Mouse (Mus musculus) forebrain, embryonic 10.5 days (tissue): ENCODE data around the gene Ttc9c. TPM values are rescaled to one million over a fixed set of nuclear protein-coding genes. Genes with fewer than 3 reads are reported as not detected.
"Not testable (repeated sequence)": the region's sequence is repeated elsewhere in the genome, so short reads cannot be mapped to it uniquely, and the experiment has no call there.

ENCODE experiments used
- DNase-seq: peaks from one replicate; pipeline ENCODE4 v3.0.0-alpha.2; 2017; ENCODE audit warnings: low spot score; ENCODE audit errors: extremely low spot score
- H3K27ac ChIP-seq: fragments of 300-500 bp; sonication (generic); 2 replicates; pipeline ENCODE4 v1.5.1; 2016; ENCODE audit warnings: mild to moderate bottlenecking
- H3K27me3 ChIP-seq: fragments of 300-500 bp; sonication (generic); 2 replicates; pipeline ENCODE4 v1.6.1; 2016; ENCODE audit warnings: mild to moderate bottlenecking; ENCODE audit not compliant: poor library complexity, severe bottlenecking
- H3K36me3 ChIP-seq: fragments of 300-500 bp; sonication (generic); replicated peaks from 2 replicates; pipeline ENCODE4 v1.6.1; 2016; ENCODE audit warnings: mild to moderate bottlenecking, moderate library complexity
- H3K4me1 ChIP-seq: fragments of 300-500 bp; sonication (generic); 2 replicates; pipeline ENCODE4 v1.6.1; 2016
- H3K4me3 ChIP-seq: fragments of 300-500 bp; sonication (generic); 2 replicates; pipeline ENCODE4 v1.5.1; 2016; ENCODE audit warnings: mild to moderate bottlenecking, moderate library complexity
- H3K9me3 ChIP-seq: fragments of 300-500 bp; sonication (generic); 2 replicates; pipeline ENCODE4 v1.6.1; 2016; ENCODE audit warnings: mild to moderate bottlenecking, moderate library complexity
- WGBS: fragments of 180-500 bp; shearing (Covaris S2); methylation state at CpG from one replicate; pipeline ENCODE4 v1.1.7; 2016; 5-methylcytosine and 5-hydroxymethylcytosine counted together
- polyA plus RNA-seq: library from polyadenylated mRNA; unstranded; fragments of >200 nt; fragmentation: Nextera tagmentation; extraction: Ambion mirVana; gene quantifications from 2 replicates; pipeline ENCODE4 v1.2.1, GENCODE M21; 2016

Ttc9c gene
- polyA plus RNA-seq, 1 experiment from 2014 or later = 85.5 TPM

DNA sequence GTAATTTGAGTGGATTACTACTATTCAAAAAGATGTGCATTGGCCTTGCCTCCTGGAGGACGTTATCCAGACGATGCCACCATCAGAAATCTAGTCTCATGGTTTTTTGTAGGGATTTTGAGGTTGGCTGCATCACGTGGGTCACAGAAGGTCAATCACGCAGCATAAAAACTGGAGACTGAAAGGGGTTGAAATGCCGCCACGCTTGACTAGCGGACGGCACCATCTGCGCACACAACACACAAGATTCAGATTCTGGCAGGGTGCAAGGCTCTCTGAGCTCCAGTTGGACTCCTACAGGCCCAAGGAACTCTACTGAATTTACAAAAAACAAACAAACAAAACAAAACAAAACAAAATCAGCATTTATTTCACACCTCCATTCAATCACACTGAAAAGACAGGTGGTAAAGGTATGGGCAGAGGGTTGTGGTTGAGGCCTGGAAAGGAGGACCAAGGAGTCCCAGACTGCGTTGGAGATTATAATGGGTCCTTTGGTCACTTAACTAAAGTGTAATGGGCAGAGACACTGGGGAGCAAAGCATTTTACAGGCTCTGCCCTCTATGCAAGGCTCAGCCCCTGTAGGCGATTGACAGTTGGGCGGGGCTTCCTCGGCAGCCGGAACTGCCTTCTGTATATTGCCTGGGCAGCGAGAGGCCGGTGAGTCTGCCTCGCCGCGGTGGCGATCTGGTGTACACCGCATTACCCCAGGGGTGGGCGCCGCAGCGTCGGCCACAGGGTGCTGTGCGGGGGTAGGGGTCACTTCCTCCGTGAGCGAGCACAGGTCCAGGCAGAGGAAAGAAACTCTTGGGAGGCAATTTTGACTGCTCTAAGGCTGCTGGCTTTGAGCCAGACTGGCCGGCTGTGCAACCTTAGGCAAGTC lies 21.0 kb upstream of the Ttc9c start:
- DNase-seq = peak; percentile 54
- H3K4me3 ChIP-seq = peak overlapping the region; percentile 61
- WGBS = 19% methylated on average over 29 of the region's 29 CpGs
- no peaks in the 10 kb centered on the region for H3K27me3 ChIP-seq
- H3K4me1 ChIP-seq = peaks cover 46% of the 10 kb centered on the region
- peak overlapping the region; percentile 97 for H3K27ac ChIP-seq
- no peaks in the 10 kb centered on the region for H3K9me3 ChIP-seq
- peaks cover 42% of the 10 kb centered on the region for H3K36me3 ChIP-seq

DNA sequence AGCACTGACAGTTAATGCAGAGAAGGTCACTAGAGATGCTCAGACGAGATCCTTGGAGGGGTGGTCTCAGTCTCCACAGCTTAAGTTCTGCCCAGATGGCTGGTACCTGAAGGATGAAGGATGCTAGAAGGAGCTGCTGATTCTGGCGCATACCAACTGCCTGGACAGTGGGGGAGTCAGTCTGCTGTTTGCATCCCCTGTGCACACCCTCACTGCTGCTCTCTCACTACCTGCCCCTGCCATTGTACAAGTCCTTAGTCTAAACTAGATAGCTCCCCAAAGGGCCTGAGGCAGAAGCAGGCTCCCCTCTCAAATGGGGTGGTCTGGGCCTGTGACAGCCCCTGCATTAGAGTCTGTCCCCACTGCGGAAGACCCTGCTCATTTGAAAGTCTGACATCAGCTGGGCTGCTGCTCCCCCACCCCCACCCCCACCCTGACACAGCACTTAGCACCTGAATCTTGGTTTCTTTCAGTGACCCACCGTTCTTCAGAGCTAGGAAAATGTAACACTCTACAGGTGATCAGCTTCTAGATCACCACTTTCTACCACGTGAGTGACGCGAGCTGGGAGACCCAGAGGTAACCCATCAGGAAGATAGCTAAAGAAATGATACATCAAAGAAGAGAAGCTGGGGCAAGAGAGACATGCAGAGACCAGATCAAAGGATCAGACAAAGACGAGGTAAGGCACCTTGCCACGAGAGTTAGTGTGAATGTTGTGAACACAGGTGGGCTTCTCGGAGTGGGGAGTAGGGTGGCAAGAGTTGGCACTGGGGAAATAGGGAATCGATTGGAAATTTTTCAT lies 20.2 kb upstream of the Ttc9c start, which contains the start of gene Gng3:
Gene Gng3, minus strand, starts transcription at position 92 of the 805 bp plus-strand sequence.
- Histone ChIP-seq H3K4me3 (peak within 1 kb of the TSS; percentile 61), H3K36me3 (peaks cover 50% of the 10 kb centered on the region), H3K4me1 (peaks cover 46% of the 10 kb centered on the region), H3K9me3 (no peaks in the 10 kb centered on the region), H3K27me3 (no peaks in the 10 kb centered on the region), H3K27ac (peak within 1 kb of the TSS; percentile 97)
- peak; percentile 52 for DNase-seq
- WGBS = 37% methylated on average over 11 of the region's 11 CpGs

DNA sequence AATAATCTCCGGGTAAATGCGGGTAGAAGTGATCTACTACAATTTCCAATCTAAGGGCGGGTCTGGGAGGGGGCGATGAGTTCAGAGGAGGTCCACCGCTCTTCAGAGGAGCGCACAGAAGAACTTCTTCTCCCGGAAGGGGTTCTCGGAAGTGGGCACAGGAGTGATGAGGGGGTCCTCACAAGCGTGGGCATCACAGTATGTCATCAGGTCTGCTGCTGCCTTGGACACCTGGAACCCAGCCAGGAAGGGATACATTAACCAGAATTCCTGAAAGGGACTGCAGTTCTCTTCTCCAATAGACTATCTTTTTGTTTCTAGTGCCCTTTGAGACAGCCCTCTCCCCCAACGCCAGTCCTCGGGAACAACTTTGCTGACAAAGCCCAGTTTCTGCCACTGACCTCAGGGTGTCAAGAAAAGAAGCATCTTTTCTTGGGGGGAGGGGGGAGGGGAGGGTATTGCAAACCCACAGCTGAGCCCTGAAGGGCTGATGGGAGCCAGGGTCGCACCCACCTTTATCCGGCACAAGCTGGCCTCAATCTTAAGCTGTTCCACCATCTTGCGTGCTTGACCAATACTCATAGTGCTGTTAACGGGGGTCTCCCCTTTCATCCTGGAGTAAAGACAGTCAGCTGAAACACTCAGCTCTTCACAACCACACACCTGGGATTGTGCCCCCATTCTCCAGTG lies 19.1 kb upstream of the Ttc9c start:
- Histone ChIP-seq H3K36me3 (peaks cover 57% of the 10 kb centered on the region), H3K4me3 (peak overlapping the region; percentile 61), H3K27ac (peak overlapping the region; percentile 97), H3K4me1 (peaks cover 46% of the 10 kb centered on the region), H3K9me3 (no peaks in the 10 kb centered on the region), H3K27me3 (no peaks in the 10 kb centered on the region)
- DNase-seq = no peak
- WGBS = 23% methylated on average over 15 of the region's 15 CpGs

DNA sequence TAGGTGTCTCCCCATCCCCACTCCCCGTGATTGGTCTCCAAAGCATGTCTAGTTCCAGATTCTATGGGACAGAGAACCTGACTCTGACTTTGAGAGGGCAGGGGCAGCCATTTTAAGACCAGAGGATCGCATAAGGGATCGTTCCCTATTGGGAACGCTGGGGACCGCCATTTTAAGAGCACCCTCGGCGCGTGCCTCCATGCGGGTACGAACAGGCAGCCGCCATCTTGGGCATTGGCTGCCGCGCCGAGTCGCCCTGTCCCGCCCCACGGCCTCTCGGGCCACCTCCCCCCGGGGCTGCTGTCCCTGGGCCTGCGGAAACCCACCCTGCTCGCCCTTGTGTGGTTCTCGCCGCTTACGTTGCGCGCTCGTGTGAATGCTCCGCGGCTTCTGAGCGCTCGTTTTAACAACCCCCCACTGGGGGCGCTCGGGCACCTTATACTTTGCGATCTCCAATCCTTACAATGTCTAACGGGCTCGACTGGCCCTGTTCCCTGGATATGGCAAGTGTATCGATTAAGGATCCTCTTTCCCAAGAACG lies 18.2 kb upstream of the Ttc9c start, which contains the start of gene Bscl2:
Gene Bscl2, plus strand, starts transcription at position 217 of the 541 bp plus-strand sequence.
- peaks cover 59% of the 10 kb centered on the region for H3K36me3 ChIP-seq
- WGBS = 1% methylated on average over 38 of the region's 38 CpGs

DNA sequence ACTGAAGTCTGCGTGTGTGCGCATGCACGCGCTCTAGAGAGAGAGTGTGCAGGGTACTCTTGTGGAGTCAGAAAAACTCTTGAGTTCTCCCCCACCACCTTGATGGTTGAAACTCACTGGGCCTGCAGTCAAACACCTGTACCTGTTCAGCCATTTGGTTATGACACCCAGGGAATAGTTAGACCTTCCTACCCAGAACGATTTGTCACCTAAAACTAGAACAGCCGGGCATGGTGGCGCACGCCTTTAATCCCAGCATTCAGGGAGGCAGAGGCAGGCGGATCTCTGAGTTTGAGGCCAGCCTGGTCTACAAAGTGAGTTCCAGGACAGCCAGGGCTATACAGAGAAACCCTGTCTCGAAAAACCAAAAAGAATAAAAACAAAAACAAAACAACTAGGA lies 17.2 kb upstream of the Ttc9c start:
- not testable (repeated sequence) for H3K4me3 ChIP-seq, H3K9me3 ChIP-seq, DNase-seq, H3K27me3 ChIP-seq
- WGBS = 98% methylated on average over 10 of the region's 10 CpGs
- Histone ChIP-seq H3K36me3 (peaks cover 61% of the 10 kb centered on the region), H3K4me1 (peaks cover 45% of the 10 kb centered on the region), H3K27ac (peak overlapping the region; percentile 97; the same call in 1 of the 2 replicates)

More for the DNA sequence above, 18.2 kb upstream of the Ttc9c start, which contains the start of gene Bscl2:
- no peaks in the 10 kb centered on the region for H3K9me3 ChIP-seq
- H3K27me3 ChIP-seq = no peaks in the 10 kb centered on the region
- H3K27ac ChIP-seq = peak within 1 kb of the TSS; percentile 97
- H3K4me1 ChIP-seq = peaks cover 46% of the 10 kb centered on the region
- peak; percentile 84 for DNase-seq
- H3K4me3 ChIP-seq = peak within 1 kb of the TSS; percentile 61

DNA sequence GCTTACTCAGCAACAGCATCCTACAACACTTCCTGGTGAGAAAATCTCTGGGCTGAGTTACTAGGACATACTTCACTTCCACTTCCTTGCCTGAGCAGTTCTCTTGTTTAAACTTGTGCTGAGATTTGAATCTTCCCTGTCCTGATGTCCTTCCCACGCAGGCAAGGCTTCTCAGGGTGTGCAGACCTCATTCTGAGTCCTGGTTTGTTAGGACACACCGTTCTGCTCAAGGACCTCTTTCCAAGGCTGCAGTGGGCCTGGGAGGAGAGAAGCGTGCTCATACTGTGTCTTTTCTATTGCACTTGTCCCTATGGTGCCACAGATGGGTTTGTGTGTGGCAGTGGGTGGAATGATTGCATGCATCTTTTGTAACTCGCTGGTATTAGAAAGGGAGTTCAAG lies 13.8 kb upstream of the Ttc9c start:
- Histone ChIP-seq H3K27me3 (no peaks in the 10 kb centered on the region), H3K4me3 (no peak overlapping the region), H3K4me1 (peaks cover 12% of the 10 kb centered on the region), H3K9me3 (no peaks in the 10 kb centered on the region), H3K27ac (no peak overlapping the region), H3K36me3 (peaks cover 89% of the 10 kb centered on the region)
- 91% methylated on average over 4 of the region's 4 CpGs for WGBS
- no peak for DNase-seq

DNA sequence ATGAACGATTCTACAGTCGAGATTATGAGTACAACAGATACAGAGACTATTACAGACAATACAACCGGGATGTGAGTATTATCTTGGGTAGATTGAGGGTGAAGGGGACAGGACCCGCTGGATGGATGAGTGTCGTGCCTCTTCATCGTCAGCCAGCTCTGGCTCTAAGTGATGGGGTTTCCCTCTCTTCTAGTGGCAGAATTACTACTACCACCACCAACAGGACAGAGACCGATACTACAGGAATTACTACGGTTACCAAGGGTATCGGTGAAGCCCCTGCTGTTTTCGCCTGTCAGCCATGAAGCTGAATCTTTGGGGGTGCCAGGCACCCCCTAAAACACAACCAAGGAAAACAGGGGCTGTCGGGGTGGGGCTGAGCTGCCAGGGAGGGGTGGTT lies 12.1 kb upstream of the Ttc9c start:
- Histone ChIP-seq H3K4me1 (no peaks in the 10 kb centered on the region), H3K4me3 (no peak overlapping the region), H3K27ac (no peak overlapping the region), H3K36me3 (peaks cover 100% of the 10 kb centered on the region), H3K9me3 (no peaks in the 10 kb centered on the region), H3K27me3 (no peaks in the 10 kb centered on the region)
- WGBS = 85% methylated on average over 11 of the region's 11 CpGs
- DNase-seq = no peak

DNA sequence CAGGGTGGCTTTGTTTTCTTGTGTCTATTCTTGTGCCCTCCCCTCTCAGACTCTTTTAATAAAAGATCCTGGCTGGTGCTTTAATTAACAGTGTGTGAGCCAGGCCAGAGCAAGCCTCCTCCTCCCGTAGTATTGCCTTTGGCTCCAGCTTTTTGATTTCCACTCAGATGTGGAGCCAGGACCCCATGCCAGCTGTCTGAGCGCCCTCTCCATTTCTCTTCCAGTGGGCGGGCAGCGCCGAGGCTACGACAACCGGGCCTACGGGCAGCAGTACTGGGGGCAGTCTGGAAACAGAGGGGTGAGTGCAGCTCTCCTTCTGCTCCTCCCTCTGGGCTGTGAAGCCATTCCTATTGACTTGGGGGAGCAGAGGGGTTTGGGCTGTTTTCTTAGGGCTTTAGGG lies 11.5 kb upstream of the Ttc9c start:
- DNase-seq = no peak
- Histone ChIP-seq H3K9me3 (no peaks in the 10 kb centered on the region), H3K4me1 (no peaks in the 10 kb centered on the region), H3K36me3 (peaks cover 100% of the 10 kb centered on the region), H3K27me3 (no peaks in the 10 kb centered on the region), H3K4me3 (no peak overlapping the region), H3K27ac (no peak overlapping the region)
- 95% methylated on average over 8 of the region's 8 CpGs for WGBS

DNA sequence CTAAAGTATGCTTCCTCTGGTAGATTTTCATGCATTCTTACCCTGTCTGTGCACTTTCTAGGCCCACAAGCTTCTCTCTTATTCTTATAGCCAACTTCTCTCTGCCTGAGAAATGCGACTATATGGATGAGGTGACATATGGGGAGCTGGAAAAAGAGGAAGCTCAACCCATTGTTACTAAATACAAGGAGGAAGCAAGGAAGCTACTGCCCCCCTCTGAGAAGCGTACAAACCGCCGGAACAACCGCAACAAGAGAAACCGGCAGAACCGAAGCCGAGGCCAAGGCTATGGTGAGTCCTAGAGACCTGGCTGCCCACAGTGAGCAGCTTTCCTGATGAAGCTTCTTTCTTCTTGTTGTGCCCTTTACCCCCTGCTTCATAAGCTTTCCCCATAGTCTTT lies 10.5 kb upstream of the Ttc9c start, which contains the start of gene AC129217.1:
Gene AC129217.1, plus strand, starts transcription at position 114 of the 400 bp plus-strand sequence.
- Histone ChIP-seq H3K9me3 (no peaks in the 10 kb centered on the region), H3K4me3 (no peak within 1 kb of the TSS), H3K27ac (no peak within 1 kb of the TSS), H3K4me1 (no peaks in the 10 kb centered on the region), H3K36me3 (peaks cover 100% of the 10 kb centered on the region), H3K27me3 (no peaks in the 10 kb centered on the region)
- 96% methylated on average over 8 of the region's 8 CpGs for WGBS
- no peak for DNase-seq

DNA sequence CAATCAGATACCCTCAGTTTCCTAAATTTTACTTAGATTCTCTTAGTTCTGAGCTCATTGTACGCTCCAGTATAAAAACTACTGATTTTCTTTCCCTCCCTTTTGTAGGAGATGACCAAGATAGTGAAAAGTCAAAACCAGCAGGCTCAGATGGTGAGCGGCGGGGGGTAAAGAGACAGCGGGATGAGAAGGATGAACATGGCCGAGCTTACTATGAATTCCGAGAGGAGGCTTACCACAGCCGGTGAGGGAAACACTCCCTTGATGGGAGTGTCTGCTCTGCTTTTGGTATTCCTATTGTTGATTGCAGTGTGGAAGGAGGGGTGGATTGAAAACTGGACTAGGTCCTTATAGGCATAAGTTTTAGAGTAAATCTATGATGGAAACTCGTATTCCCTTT lies 3.6 kb upstream of the Ttc9c start:
- Histone ChIP-seq H3K9me3 (no peaks in the 10 kb centered on the region), H3K4me1 (peaks cover 29% of the 10 kb centered on the region), H3K36me3 (peaks cover 59% of the 10 kb centered on the region), H3K27me3 (no peaks in the 10 kb centered on the region), H3K4me3 (peak overlapping the region; percentile 81), H3K27ac (no peak overlapping the region)
- DNase-seq = no peak
- 82% methylated on average over 8 of the region's 8 CpGs for WGBS

DNA sequence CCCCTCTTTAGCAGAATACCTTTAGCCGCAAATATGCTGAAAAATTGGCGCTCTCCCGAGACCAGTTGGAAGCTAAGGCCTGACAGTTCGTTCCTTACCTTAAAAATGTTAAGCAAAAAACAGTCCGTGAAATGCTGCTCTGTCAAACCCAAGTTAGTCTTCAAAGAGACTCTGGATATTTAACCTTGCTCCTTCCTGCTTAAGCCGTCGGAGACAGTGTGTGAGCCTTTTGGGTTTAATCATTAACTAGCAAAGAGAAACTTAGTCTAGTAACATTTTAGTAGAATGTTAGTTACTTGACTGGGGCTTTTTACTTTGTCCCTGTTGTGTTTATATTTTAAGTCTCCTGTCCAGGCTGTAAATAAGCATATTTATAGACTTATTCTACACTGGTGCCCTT lies 2.0 kb upstream of the Ttc9c start:
- peak overlapping the region; percentile 97 for H3K27ac ChIP-seq
- peaks cover 43% of the 10 kb centered on the region for H3K4me1 ChIP-seq
- 3% methylated on average over 7 of the region's 7 CpGs for WGBS
- no peaks in the 10 kb centered on the region for H3K27me3 ChIP-seq
- H3K4me3 ChIP-seq = peak overlapping the region; percentile 81
- H3K36me3 ChIP-seq = peaks cover 53% of the 10 kb centered on the region
- DNase-seq = no peak
- H3K9me3 ChIP-seq = no peaks in the 10 kb centered on the region

DNA sequence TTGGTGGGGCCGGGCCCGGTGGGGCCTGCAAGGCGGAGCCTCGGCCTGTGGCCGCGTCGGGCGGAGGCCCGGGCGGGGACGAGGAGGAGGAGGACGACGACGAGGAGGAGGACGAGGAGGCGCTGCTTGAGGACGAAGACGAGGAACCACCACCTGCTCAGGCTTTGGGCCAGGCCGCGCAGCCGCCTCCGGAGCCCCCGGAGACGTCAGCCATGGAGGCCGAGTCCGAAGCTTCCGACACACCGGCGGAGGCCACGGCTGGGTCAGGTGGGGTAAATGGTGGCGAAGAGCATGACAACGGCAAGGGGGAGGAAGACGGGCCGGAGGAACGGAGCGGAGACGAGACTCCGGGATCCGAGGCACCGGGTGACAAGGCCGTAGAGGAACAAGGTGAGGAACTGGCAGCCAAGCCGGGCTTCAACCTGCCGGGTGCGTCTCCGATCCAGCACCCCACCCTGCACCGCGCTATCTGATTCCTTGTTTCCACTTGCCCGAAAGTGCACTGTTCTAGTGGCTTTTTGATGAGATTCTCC lies 1.4 kb upstream of the Ttc9c start:
- no peaks in the 10 kb centered on the region for H3K9me3 ChIP-seq
- peak overlapping the region; percentile 81 for H3K4me3 ChIP-seq
- H3K4me1 ChIP-seq = peaks cover 48% of the 10 kb centered on the region
- H3K27me3 ChIP-seq = no peaks in the 10 kb centered on the region
- H3K36me3 ChIP-seq = peaks cover 53% of the 10 kb centered on the region
- WGBS = under 1% methylated on average over 48 of the region's 48 CpGs
- peak overlapping the region; percentile 97 for H3K27ac ChIP-seq
- no peak for DNase-seq
